ENCODE assay signal across 8 mouse cellular contexts in genomic region chr15:101145424-101146099, GRCm38 (mm10). TPM values are rescaled to one million over a fixed set of nuclear protein-coding genes. Genes with fewer than 3 reads are reported as not detected.
DNase-seq lines count a peak whose midpoint lies in the region; ATAC-seq and TF ChIP-seq lines count a peak whose summit lies in the region.

No protein-coding gene starts in this region.

- TF ChIP-seq CTCF in cortical plate, adult 2 months (IDR thresholded peaks at IDR 0.05; ENCODE audit: extremely low read depth, insufficient read depth, low read length) = peak; percentile 88

- no peak overlapping the region for H3K4me3 ChIP-seq in cortical plate, adult 2 months (ENCODE audit: insufficient read depth, low read length)

- peaks cover 5% of the 10 kb centered on the region for H3K4me1 ChIP-seq in cortical plate, adult 2 months (ENCODE audit: control insufficient read depth, insufficient read depth, low read length)

- ATAC-seq in megakaryocyte, adult 5-6 weeks (ENCODE audit: poor library complexity, severe bottlenecking) = peak; percentile 88

- TF ChIP-seq POLR2A in cortical plate, adult 2 months (IDR thresholded peaks at IDR 0.05; ENCODE audit: extremely low read depth, insufficient read depth, low read length) = peak; percentile 88

- peak; percentile 77 for DNase-seq in adipocyte (ENCODE audit: low spot score)
- DNase-seq in gastrocnemius, adult 8-10 months (ENCODE audit: low spot score in 2 of 2) = peak; percentile 97
- DNase-seq in hindlimb bud, embryonic 11.5 days (ENCODE audit: extremely low spot score, low read depth, low spot score) = peak; percentile 73
- peak; percentile 83 to 92 for DNase-seq in left cerebral cortex, adult 8-10 months (ENCODE audit: low spot score in 2 of 2)
- peak; percentile 93 for DNase-seq in right cerebral cortex, adult 18-20 months
- peak; percentile 93 for DNase-seq in urinary bladder, adult 2 months (ENCODE audit: low spot score)

- H3K27ac ChIP-seq in cortical plate, adult 2 months (ENCODE audit: insufficient read depth, low read length) = no peak overlapping the region

RNA-seq across cellular contexts. Expression of gene Acvrl1, which starts 17.2 kb away (rescaled TPM):
- polyA plus RNA-seq in cortical plate, adult 2 months (2012; rRNA removed) = 20.9 and 24.7 TPM in 2 replicates
- 1 to 10 TPM; 6.6 to 9.5 (median 7.6) TPM for total RNA-seq in gastrocnemius, adult 8-10 months (2022)
- 10 to 100 TPM; 18.9 to 25.1 (median 19.3) TPM for total RNA-seq in left cerebral cortex, adult 8-10 months (2022)
- total RNA-seq in megakaryocyte, adult 5-6 weeks (2015) = 6.9 and 8.2 TPM in 2 replicates
- total RNA-seq in megakaryocyte, adult 5-6 weeks (2017) = 27.6 and 34.9 TPM in 2 replicates
- polyA plus RNA-seq in urinary bladder, adult 2 months (2012; rRNA removed) = 65.7 and 69.9 TPM in 2 replicates

RNA-seq across cellular contexts. Expression of gene Acvr1b, which starts 28.3 kb away (rescaled TPM):
- polyA plus RNA-seq in cortical plate, adult 2 months (2012; rRNA removed) = 70.5 and 73.9 TPM in 2 replicates
- total RNA-seq in gastrocnemius, adult 8-10 months (2022) = 10 to 100 TPM; 33.0 to 44.0 (median 39.4) TPM
- total RNA-seq in left cerebral cortex, adult 8-10 months (2022) = 100 to 1,000 TPM; 100 to 118 (median 110) TPM
- 7.4 and 7.7 TPM in 2 replicates for total RNA-seq in megakaryocyte, adult 5-6 weeks (2015)
- 15.2 and 17.1 TPM in 2 replicates for total RNA-seq in megakaryocyte, adult 5-6 weeks (2017)
- polyA plus RNA-seq in urinary bladder, adult 2 months (2012; rRNA removed) = 24.8 and 27.1 TPM in 2 replicates

RNA-seq across cellular contexts. Expression of gene Ankrd33, which starts 30.0 kb away (rescaled TPM):
- polyA plus RNA-seq in cortical plate, adult 2 months (2012; rRNA removed) = not detected in 2 replicates
- total RNA-seq in gastrocnemius, adult 8-10 months (2022) = not detected
- under 1 TPM in 1 of 4 experiments, not detected in 3; 0.34 TPM for total RNA-seq in left cerebral cortex, adult 8-10 months (2022)
- not detected in 2 replicates for total RNA-seq in megakaryocyte, adult 5-6 weeks (2015)
- total RNA-seq in megakaryocyte, adult 5-6 weeks (2017) = not detected in 2 replicates
- polyA plus RNA-seq in urinary bladder, adult 2 months (2012; rRNA removed) = not detected in 2 replicates
